Mouse (Mus musculus): ENCODE results near the gene Pip4k2a.
"Not testable (repeated sequence)": the region's sequence is repeated elsewhere in the genome, so short reads cannot be mapped to it uniquely, and the experiment has no call there.

Pip4k2a gene

DNA sequence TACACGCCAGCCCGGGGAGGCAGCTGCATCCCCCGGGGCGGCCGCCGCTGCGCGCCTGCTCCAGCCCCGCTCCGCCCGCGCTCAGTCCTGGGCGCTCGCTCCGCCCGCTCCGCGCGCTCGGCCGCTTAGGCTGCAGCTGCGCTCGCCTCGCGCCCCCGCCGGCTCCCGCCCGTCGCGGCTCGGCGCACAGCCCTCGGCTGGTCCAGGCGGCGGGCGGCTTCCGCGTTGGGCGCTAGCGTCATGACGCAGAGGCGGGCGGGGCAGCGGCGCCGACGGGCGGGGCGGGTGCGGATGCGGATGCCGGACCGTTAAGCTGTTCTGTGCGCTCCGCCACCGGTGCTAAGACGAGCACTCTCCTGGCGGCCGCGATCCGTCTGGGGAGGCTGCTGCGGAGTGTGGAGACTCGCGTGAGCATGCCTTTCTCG, at the start of gene Pip4k2a, which contains the start of gene 4930426L09Rik:
Gene Pip4k2a, minus strand, starts transcription at position 73 of the 425 bp plus-strand sequence.
Gene 4930426L09Rik, plus strand, starts transcription at position 290 of the 425 bp plus-strand sequence.
- peak; percentile 84 to 89 for DNase-seq (ENCODE audit: low spot score in 2 of 2)

DNA sequence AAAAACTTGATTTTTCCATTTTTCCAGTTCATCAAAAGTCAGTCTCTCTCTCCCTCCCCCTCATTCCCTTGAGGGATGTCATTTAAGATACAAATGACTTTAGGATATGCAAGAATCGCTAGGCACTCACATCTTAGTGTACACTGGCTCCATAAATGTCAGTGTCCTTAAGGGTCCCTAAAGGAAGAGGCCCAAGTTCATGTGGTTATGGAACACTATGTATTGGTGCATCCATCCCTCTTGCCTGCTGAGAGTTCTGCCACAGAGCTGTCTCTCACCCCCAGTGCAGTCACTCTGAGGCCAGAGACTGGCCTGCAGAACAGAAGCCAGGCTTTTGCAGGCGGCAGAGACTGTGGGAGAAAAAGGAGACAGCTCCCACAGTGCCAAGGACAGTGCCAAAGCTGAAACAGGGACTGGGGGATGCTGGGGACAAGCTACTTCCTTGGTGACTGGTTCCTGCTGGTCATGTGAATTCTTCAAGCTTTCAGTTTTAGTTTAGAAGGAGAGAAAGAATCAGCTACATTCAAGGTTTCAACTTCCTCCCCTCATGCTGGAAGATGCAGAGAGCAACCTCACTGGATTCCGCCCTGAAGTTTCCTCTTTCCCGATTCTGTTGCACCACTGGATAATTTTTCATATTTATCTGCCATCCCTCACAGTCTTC, 40.1 kb upstream of the Pip4k2a start:
- no peak for DNase-seq (ENCODE audit: low spot score in 2 of 2)

DNA sequence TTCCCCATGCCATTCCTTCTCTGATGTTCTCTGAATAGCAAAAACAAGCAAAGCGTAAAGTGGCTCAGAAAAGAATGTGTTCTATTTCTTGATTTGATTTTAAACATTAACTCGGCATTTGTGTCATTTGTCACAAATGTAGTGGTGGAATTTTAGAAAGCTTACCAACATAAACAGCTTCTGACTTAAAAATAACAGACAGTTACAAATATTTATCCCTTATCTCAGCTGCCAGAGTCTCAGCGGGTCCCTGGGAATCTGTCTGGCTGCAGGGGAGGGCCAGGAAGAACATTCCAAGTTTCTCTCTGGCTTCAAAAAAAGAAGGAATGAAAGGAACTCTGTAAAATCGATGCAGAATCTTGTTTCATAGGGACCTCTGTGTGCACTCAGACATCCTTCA, 39.5 kb upstream of the Pip4k2a start:
- DNase-seq (ENCODE audit: low spot score in 2 of 2), result no peak

DNA sequence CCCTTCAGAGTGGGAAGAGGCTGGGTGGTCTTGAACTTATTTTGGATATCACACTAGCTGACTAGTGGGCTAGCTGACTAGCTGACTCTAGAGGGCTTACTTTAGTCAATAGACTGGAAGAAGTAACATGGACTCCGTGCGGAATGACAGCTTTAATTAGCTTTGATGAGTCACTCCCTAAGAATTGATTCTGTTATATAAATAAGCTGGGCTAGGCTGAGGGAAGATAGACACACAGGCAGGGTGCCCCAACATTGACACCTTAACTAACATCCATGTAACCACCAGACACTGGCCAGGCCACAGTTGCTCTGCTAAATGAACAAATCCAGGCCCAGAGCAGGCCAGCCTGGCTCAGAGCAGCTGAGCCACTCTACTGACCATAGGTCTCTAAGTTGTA, 26.9 kb upstream of the Pip4k2a start:
- DNase-seq (ENCODE audit: low spot score in 2 of 2), result no peak

DNA sequence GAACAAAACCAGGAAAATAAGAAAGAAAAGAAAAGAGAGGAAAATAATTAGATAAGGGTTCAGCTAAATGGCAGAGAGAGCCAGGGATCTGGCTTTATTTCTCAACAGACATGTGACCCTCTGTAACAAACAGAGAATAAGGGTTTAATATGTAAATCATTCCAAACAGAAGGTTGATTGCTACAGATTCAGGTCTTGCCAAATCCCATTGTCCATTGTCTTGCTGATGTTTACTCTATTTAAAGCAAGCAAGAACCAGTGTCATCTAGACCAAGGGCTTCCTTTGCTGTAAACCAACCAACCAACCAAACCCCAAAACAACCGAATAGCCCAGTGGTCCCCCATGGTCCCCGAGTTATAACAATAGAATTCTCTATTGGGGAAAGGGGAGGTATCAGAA, 20.1 kb upstream of the Pip4k2a start:
- DNase-seq (ENCODE audit: low spot score in 2 of 2), result no peak

DNA sequence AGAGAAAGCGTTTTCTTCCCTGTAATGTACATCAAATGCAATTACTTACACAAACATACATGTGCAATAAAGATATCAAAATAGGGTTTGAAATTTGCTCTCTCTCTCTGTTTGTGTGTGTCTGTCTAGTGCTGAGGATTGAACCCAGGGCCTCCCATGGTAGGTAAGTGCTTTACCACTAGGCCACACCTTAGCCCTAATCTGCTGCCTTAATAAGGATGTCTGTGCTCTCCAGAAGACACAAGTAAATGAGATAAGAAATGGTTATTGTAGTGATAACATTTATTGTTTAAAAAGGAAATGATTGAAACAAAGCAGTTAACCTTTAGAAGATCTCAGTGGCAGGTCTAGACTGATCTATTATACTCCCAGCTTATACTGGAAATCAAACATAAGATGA, 18.9 kb upstream of the Pip4k2a start:
- no peak for DNase-seq (ENCODE audit: low spot score in 2 of 2)

DNA sequence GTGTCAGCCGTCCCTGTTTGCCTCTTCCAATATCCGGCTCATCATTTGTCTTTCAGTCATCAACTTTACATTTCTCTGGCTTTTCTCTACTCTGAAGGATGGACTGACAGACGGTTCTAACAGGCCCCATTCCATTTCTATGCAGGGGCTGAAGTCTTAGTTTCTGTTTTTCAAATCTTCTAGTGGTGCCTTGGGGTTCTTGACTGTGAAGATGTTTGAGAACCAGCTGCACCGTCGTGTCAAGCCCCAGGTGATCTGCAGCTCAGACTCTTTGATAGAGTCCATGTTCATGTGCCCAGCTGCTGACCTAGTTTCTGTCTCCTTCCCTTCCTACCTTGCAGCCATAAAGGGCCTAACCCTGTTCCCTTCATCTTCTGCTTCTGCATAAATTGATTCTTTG, 18.4 kb upstream of the Pip4k2a start:
- DNase-seq (ENCODE audit: low spot score in 2 of 2), result no peak

DNA sequence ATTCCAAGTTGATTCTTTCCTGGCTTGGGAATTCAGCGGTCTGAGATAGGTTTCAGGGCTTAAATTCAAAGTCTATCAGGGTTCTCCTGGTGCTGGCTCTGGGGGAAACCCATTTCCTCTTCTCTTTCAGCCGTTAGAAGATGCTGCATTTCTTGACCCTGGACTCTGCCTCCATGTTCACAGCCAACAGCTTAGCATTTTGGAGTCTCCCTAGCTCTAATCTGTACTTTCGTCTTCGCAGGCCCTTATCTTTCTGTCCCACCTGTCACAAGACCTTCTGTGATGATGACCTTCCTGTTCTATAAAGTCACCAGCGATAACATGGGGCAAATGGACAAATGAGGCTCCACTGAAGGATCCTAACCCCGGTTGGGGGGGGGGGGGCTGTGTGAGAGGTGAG, 13.5 kb upstream of the Pip4k2a start:
- DNase-seq (ENCODE audit: low spot score in 2 of 2), result no peak

DNA sequence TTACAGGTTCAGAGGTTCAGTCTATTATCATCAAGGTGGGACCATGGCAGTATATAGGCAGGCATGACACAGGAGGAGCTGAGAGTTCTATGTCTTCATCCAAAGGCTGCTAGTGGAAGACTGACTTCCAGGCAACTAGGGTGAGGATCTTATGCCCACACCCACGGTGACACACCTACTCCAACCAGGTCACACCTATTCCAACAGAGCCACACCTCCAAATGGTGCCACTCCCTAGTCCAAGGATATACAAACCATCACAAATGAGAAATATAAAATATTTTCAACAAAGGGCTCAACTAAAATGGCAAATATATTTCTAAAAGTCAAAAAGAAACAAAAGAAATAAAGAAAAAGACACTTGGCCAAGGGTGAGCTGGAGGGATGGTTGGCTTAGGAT, 12.6 kb upstream of the Pip4k2a start:
- DNase-seq (ENCODE audit: low spot score in 2 of 2), result not testable (repeated sequence)

DNA sequence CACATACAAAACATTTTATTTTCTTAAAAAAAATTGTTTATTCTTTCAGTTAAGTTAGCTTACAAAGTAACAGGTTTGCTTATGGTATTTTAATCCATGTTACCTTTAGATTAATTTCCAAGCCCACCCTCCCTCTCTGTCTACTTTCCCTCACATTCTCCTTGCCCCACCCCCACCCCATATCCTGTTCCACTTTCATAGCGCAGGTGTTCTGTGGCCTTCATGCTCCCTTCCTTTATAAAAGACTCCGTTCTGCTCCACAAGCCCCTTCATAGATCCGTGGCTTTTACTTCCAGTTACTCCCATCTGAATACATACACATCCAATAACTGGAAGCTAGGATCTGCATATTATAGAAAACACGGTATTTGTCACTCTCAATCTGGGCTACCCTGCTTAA, 9.7 kb upstream of the Pip4k2a start:
- no peak for DNase-seq (ENCODE audit: low spot score in 2 of 2)

DNA sequence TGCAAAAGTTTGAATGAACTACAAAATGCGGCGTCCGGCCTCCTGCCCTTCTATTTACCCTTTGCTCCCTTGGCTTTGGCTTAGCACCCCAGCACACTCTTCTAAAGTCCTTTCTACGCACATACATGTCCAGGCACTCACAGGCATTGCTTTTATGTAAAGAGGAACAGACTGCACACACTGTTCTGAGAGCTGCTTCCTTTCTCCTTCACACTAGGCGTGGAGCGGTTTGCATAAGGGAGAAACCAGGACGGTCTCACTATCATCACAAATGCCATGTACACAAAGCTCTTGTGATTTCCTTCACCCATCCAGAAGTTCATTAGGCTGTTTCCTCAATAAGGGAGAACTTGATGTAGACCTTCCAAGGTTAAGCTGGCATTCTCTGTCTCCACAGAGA, 8.2 kb upstream of the Pip4k2a start:
- no peak for DNase-seq (ENCODE audit: low spot score in 2 of 2)

DNA sequence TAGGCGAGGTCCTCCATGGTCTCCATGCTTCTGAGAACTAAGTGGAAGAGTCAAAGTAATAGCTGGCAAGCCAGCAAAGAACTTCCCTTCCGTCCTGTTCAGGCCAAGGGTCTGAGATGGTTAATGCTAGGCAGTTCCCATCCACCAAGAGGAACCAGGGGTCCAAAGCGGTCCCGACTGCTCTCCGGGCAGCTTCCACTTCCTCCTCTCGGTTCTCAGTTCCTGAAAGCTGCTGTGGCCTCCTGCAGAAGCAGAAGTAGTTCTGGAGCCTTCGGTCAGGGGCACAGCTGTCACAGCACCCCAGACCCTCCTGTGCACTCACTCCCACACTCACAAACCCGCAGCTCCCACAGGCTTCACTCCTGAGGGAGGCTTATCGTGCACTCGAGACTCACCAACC, 6.9 kb upstream of the Pip4k2a start:
- no peak for DNase-seq (ENCODE audit: low spot score in 2 of 2)

DNA sequence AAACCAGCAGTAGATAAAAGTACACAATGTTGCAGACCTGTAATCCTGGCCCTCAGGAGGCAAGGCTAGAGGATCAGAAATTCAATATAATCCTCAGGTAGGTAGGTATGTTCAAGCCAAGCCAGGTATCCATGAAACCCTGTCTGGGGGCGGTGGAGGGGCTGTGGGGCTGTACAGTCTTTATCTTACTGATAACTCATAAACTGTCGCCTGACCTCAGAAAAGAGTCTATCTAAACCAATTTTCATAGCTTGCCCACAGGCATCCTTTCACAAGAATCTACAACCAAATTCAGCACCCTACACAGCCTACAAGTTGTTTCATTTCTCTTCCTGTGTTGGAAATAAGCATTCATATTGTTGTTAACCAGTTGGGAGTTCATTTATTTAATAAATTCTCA, 1.5 kb upstream of the Pip4k2a start:
- DNase-seq (ENCODE audit: low spot score in 2 of 2), result no peak

DNA sequence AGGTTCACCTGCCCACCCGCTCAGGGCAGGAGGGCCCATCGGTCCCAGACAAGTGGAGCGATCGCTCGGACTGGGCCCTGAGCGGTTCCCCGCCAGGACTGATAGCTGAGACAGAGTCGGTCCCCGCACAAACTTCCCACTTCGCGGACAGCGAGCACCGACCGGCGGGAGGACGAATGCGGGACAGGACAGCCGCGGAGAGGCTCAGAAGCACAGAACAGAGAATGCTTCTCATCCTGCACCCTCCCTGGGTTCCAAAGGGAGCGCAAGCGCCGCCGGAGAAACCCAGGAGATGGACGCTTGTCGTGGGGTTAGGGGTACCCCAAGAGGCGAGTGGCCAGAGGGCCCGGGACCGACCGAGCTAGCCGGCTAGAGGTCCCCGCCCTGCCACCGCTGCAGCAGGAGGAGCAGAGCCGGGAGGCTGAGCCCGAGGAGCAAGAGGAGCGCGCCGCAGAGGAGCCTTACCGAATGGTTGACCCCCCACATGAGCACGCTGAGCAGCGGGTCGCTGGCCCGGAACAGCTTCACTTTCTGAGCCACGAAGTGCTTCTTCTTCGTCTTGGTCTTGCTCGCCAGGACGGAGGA, 447 bp downstream of the Pip4k2a start:
- peak; percentile 25 to 40 for DNase-seq (ENCODE audit: low spot score in 2 of 2)

DNA sequence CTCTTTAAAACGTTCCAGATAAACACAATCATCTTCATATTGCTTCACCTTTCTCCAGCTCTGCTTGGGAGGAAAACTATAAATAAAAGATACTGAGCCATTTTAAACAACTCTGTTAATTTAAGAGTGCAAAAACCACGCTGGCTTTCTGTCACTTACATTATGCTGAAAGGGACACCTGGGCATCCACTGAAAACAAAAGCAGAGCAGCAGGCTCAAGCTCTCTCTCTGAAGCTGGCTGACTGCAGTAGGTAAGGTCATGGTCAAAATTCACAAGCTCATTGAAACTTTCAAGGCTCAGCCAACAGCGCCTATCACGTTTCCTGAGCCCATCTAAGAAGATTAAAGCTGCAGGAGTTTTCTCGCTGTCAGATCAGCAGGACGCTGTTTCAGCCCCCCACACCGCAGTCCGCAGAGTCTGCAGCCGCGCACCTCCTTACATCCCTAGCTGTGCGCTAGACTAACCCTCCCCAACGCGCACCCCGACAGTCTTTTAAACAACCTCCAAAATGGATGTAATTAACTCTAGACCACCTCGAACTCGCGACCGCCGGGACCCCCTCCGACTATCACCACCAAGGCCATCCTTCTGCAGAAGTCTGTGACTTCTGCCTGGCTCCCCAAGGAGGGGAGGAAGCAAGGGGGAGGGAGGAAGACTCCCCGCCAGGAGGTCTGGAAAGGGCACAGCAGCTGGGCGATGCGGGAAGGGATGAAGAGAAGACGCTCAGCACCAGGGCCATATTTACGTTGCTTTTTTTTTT, 1.3 kb downstream of the Pip4k2a start:
- no peak for DNase-seq (ENCODE audit: low spot score in 2 of 2)

DNA sequence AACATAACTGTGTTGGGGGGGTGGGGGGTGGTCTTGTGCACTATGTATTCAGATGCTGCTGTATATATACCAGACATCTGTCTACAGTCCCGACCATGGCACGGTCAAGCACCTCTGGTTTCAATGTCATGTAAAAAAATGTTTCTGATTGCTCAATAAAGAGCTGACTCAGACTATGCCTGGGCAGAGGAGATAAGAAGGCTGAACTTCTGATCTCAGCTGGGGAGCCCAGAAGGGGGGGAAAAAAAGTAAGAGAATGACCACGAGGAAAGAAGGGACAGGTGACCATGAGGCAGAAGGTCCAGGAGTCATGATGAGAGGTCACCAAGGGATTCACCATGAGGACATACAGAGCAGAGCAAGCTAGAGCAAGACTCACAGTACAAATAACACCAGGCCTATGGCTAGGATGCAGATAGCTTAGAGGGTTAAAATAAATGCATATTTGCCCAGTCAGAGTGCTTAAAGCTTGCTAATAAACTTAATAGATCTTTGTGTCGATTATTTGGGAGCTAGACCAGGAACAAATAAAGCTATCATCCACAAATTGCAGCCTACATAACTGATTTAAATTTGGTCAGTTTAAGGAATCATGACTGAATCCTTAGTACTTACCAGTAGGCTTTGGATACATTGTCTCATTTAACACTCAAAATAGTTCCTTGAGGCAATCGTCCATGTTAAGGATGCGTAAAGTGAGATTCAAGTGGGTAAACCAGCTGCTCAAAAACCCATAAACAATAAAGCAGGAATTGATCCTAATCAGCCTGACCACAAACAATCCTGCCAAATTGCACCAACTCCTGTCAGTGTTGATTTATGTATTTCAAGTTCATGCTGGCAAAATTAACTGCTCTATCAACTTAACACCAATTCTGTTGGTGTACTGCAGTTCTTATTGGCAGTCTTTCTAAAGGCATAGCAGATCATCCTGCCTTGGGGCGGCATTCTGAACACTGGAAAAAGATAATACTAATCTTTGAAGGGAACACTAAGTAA, 5.1 kb downstream of the Pip4k2a start:
- no peak for DNase-seq (ENCODE audit: low spot score in 2 of 2)

DNA sequence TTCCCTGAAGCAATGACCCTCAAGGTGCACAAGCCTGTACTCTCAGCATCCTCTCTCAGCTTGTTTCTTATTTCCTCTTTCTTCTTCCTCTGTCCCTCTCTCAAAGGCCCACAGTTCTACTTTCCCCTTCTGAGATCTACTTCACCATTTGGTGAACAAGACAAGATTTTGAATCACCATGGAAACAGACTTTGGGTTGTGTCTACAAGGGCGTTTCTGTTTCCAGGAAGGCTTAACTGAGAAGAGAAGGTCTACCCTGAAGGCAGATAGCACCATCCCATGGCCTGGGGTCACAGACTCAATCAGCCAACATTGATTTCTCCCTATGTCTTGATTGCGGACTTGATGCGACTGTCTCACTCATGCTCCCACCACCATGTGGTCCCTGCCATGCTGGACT, 9.0 kb downstream of the Pip4k2a start:
- no peak for DNase-seq (ENCODE audit: low spot score in 2 of 2)

DNA sequence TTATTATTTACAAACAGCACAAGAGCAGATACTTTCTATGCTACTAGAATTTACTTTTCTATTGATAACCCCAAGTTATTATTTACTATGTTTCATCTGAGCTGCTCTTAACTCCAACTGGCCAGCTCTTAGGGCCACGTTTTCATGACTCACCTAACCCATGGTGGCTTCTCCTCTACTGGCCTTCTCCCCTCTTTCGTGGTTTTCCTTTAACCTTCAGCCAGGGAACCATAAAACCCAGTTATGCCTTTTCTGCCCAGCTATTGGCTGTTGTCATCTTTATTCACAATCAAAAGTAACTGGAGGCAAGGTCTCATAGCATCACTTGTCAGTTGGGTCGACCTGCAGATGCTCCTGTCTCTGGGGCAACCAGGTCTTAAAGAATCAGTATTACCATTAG, 12.4 kb downstream of the Pip4k2a start:
- no peak for DNase-seq (ENCODE audit: low spot score in 2 of 2)

DNA sequence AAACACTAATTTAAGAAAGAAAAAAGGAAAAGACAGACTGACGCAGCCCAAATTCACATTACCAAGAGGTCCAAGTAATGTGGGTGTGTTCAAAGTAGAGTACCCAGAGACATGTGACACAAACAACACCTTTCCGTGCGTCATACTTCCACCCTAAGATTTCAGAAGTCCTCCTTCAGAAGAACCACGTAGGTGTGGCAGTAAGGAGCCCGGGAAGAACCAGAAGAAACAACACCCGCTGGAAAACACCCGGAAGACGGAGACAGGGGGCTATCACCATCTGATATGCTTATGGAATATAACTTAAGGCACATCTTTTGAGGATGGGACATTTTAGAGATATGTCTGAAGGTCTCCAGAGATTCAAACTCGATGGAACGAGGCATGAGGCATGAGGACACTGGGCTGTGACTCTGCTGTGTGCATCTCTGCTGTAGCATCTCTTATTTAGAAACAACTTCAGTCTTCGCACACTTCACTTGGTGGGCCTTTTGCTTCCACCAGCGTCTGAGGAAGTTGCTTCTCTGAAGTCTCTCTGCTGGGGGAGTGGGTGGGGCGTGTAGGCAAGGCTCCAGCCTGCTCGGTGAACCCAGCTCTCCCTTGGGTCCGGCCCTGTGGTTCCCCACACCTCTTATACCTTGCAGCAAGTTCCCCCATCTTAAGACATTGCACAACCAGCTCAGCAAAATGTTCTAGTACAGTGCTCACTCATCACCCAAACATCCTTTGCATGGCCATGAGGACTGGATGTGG, 13.7 kb downstream of the Pip4k2a start:
- DNase-seq (ENCODE audit: low spot score in 2 of 2), result no peak

DNA sequence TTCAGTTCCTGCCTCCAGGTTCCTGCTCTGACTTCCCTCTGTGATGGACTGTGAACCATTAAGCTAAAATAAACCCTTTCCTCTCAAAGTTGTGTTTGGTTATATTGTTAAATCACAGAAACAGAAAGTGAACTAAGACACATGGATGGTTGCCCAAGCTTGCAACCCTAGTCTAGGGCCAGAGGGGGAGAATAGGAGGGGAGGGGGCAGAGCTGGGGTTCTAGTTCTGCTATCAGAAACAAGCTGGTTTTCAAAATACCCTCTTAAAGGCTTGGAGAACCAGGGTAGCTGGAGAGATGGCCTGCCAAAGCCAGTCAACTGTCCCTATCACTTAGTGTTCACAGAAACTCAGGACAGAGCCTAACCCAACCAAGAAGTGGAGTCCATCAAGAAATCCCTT, 14.4 kb downstream of the Pip4k2a start:
- DNase-seq (ENCODE audit: low spot score in 2 of 2), result no peak

DNA sequence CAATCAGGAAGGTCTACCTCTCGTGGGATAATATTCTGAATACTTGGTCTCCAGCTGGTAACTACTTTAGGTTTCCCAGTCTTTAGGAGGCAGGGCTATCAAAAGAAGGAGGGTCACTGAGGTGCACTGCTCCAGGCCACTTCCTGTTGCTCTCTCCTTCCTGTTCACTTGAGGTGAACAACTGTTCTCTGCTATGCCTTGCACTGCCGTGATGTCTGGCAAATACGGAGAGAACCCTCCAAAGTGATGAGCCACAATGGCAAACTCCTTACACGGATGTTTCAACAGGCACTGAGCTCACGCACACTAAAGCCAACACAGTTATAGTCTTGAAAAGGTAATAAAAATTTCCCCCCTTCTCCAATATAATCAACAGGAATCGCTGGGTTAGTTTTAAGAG, 15.3 kb downstream of the Pip4k2a start:
- DNase-seq (ENCODE audit: low spot score in 2 of 2), result no peak
